Mouse (Mus musculus) midbrain, postnatal 0 days (tissue): ENCODE measurements around the gene Btn2a2. TPM values are rescaled to one million over a fixed set of nuclear protein-coding genes. Genes with fewer than 3 reads are reported as not detected.

ENCODE experiments used
- ATAC-seq: fragments of 200-750 bp; cut with Nextera tagmentation; 2 replicates; pipeline ENCODE4 v1.8.0; 2017; ENCODE audit warnings: moderate number of reproducible peaks, mild to moderate bottlenecking, moderate TSS enrichment, moderate library complexity; ENCODE audit not compliant: low FRiP score
- DNase-seq: peaks from one replicate; pipeline ENCODE4 v3.0.0-alpha.2; 2015; ENCODE audit warnings: low spot score
- H3K27ac ChIP-seq: fragments of 300-500 bp; sonication (generic); 2 replicates; pipeline ENCODE4 v1.5.1; 2014; ENCODE audit warnings: low read depth, mild to moderate bottlenecking, low read length, mixed read lengths
- H3K27me3 ChIP-seq: fragments of 300-500 bp; sonication (generic); 2 replicates; pipeline ENCODE4 v1.6.1; 2014; ENCODE audit warnings: low read length, control low read depth, mixed read lengths; ENCODE audit not compliant: insufficient read depth
- H3K36me3 ChIP-seq: fragments of 300-500 bp; sonication (generic); 2 replicates; pipeline ENCODE4 v1.6.1; 2014; ENCODE audit warnings: low read length, control low read depth, mixed read lengths; ENCODE audit not compliant: insufficient read depth
- H3K4me1 ChIP-seq: fragments of 300-500 bp; sonication (generic); 2 replicates; pipeline ENCODE4 v1.6.1; 2014; ENCODE audit warnings: mild to moderate bottlenecking, control low read depth, antibody characterized with exemption, low read length, mixed read lengths; ENCODE audit not compliant: insufficient read depth
- H3K4me2 ChIP-seq: fragments of 300-500 bp; sonication (generic); 2 replicates; pipeline ENCODE4 v1.6.1; 2014; ENCODE audit warnings: low read depth, mild to moderate bottlenecking, low read length, mixed read lengths; ENCODE audit not compliant: poor library complexity, severe bottlenecking
- H3K4me3 ChIP-seq: fragments of 300-500 bp; sonication (generic); 2 replicates; pipeline ENCODE4 v1.5.1; 2014; ENCODE audit warnings: low read depth, mild to moderate bottlenecking, low read length, moderate library complexity
- H3K9ac ChIP-seq: fragments of 300-500 bp; sonication (generic); replicated peaks from 2 replicates; pipeline ENCODE4 v1.6.1; 2014; ENCODE audit warnings: mild to moderate bottlenecking, low read length, moderate library complexity, mixed read lengths; ENCODE audit not compliant: poor library complexity, severe bottlenecking
- H3K9me3 ChIP-seq: fragments of 300-500 bp; sonication (generic); 2 replicates; pipeline ENCODE4 v1.6.1; 2016; ENCODE audit warnings: low read length, control low read depth
- CTCF ChIP-seq: IDR thresholded peaks from 2 replicates; pipeline ENCODE4 v1.5.1; 2016; ENCODE audit warnings: antibody characterized with exemption, mild to moderate bottlenecking
- WGBS: fragments of 180-500 bp; shearing (Covaris S2); extraction: QIAGEN DNeasy Blood & Tissue Kit; methylation state at CpG from one replicate; pipeline ENCODE4 v1.1.7; 2014; 5-methylcytosine and 5-hydroxymethylcytosine counted together
- microRNA-seq: library from miRNA; unstranded; fragments of <30 nt; microRNA quantifications from one replicate; pipeline ENCODE4, GENCODE M21; 2016; ENCODE audit warnings: borderline number of aligned reads
- polyA plus RNA-seq: library from polyadenylated mRNA; unstranded; fragments of >200 nt; fragmentation: Nextera tagmentation; extraction: Ambion mirVana; gene quantifications from 2 replicates; pipeline ENCODE4 v1.2.1, GENCODE M21; 2015
- total RNA-seq: library from RNA; depleted of rRNA; stranded (reverse); fragments of >200 nt; gene quantifications from 2 replicates; pipeline ENCODE4 v1.2.3, GENCODE M21; 2014; rRNA removed

The Btn2a2 gene
- total and polyA plus RNA-seq, 2 experiments from 2014 or later, result 0.16 TPM; not detected in 1

GRCm38 (mm10) chr13:23428166-23428993, 60.3 kb downstream of the Btn2a2 start:
- Histone ChIP-seq H3K4me2 (no peak overlapping the region), H3K9me3 (no peaks in the 10 kb centered on the region), H3K36me3 (no peaks in the 10 kb centered on the region), H3K4me3 (no peak overlapping the region), H3K27ac (no peak overlapping the region), H3K9ac (no peak overlapping the region), H3K4me1 (no peaks in the 10 kb centered on the region), H3K27me3 (no peaks in the 10 kb centered on the region)
- ATAC-seq (no peak), DNase-seq (no peak)
- no peak for TF ChIP-seq CTCF
- 61% methylated on average over 16 of the region's 16 CpGs for WGBS

Small RNA genes lying within 50 kb of the gene (microRNA-seq; reads per million reads assigned to microRNA genes)
- gene Gm44297 (not detected), gene n-TStga1 (not detected)

Other genes with a start within 250 kb of the Btn2a2 start
- not detected in 2 replicates for gene Vmn1r223, start 241.7 kb downstream of the Btn2a2 start, total RNA-seq
- gene Vmn1r223, start 241.7 kb downstream of the Btn2a2 start, polyA plus RNA-seq, result not detected in 2 replicates
- gene Zfp322a, start 119.6 kb downstream of the Btn2a2 start, total RNA-seq, result 19.7 and 32.5 TPM in 2 replicates
- 31.1 and 31.5 TPM in 2 replicates for gene Zfp322a, start 119.6 kb downstream of the Btn2a2 start, polyA plus RNA-seq
- gene Abt1, start 65.0 kb downstream of the Btn2a2 start, total RNA-seq, result 4.9 and 7.3 TPM in 2 replicates
- 5.2 and 6.0 TPM in 2 replicates for gene Abt1, start 65.0 kb downstream of the Btn2a2 start, polyA plus RNA-seq
- gene Btn1a1, start 23.0 kb downstream of the Btn2a2 start, total RNA-seq, result 0.05 TPM in 1 of 2 replicates, not detected in the other
- 0.04 and 0.07 TPM in 2 replicates for gene Btn1a1, start 23.0 kb downstream of the Btn2a2 start, polyA plus RNA-seq
- gene Hist1h4h, start 42.2 kb upstream of the Btn2a2 start, total RNA-seq, result 1,176 and 1,474 TPM in 2 replicates
- 3.9 and 4.0 TPM in 2 replicates for gene Hist1h4h, start 42.2 kb upstream of the Btn2a2 start, polyA plus RNA-seq
- 52.3 and 293 TPM in 2 replicates for gene Hist1h2af, start 45.0 kb upstream of the Btn2a2 start, total RNA-seq
- gene Hist1h2af, start 45.0 kb upstream of the Btn2a2 start, polyA plus RNA-seq, result 0.54 and 1.5 TPM in 2 replicates
- gene Hist1h3g, start 46.6 kb upstream of the Btn2a2 start, total RNA-seq, result 99.4 and 262 TPM in 2 replicates
- gene Hist1h3g, start 46.6 kb upstream of the Btn2a2 start, polyA plus RNA-seq, result not detected in 2 replicates
- gene Hist1h2bh, start 54.5 kb upstream of the Btn2a2 start, total RNA-seq, result 8.7 and 34.2 TPM in 2 replicates
- gene Hist1h2bh, start 54.5 kb upstream of the Btn2a2 start, polyA plus RNA-seq, result 0.16 TPM in 1 of 2 replicates, not detected in the other
- 154 and 239 TPM in 2 replicates for gene Hist1h3f, start 55.2 kb upstream of the Btn2a2 start, total RNA-seq
- 0.21 and 0.23 TPM in 2 replicates for gene Hist1h3f, start 55.2 kb upstream of the Btn2a2 start, polyA plus RNA-seq
- 684 and 753 TPM in 2 replicates for gene Hist1h4f, start 62.8 kb upstream of the Btn2a2 start, total RNA-seq
- not detected in 2 replicates for gene Hist1h4f, start 62.8 kb upstream of the Btn2a2 start, polyA plus RNA-seq
- gene Hist1h1d, start 64.4 kb upstream of the Btn2a2 start, total RNA-seq, result 21.3 and 23.4 TPM in 2 replicates
- gene Hist1h1d, start 64.4 kb upstream of the Btn2a2 start, polyA plus RNA-seq, result 0.04 and 0.07 TPM in 2 replicates
- gene Hist1h3e, start 73.5 kb upstream of the Btn2a2 start, total RNA-seq, result 203 and 384 TPM in 2 replicates
- gene Hist1h3e, start 73.5 kb upstream of the Btn2a2 start, polyA plus RNA-seq, result 1.2 and 1.9 TPM in 2 replicates
- gene Hist1h2ae, start 82.4 kb upstream of the Btn2a2 start, total RNA-seq, result 76.7 and 98.8 TPM in 2 replicates
- gene Hist1h2ae, start 82.4 kb upstream of the Btn2a2 start, polyA plus RNA-seq, result 4.5 and 5.9 TPM in 2 replicates
- 248 and 572 TPM in 2 replicates for gene Hist1h2bg, start 82.5 kb upstream of the Btn2a2 start, total RNA-seq
- gene Hist1h2bg, start 82.5 kb upstream of the Btn2a2 start, polyA plus RNA-seq, result 2.8 and 4.5 TPM in 2 replicates
- 194 and 327 TPM in 2 replicates for gene Hist1h2bf, start 85.3 kb upstream of the Btn2a2 start, total RNA-seq
- 0.43 TPM in 1 of 2 replicates, not detected in the other for gene Hist1h2bf, start 85.3 kb upstream of the Btn2a2 start, polyA plus RNA-seq
- 162 and 232 TPM in 2 replicates for gene Hist1h2ad, start 85.5 kb upstream of the Btn2a2 start, total RNA-seq
- gene Hist1h2ad, start 85.5 kb upstream of the Btn2a2 start, polyA plus RNA-seq, result not detected in 2 replicates
- gene Hist1h3d, start 86.9 kb upstream of the Btn2a2 start, total RNA-seq, result 49.8 and 92.5 TPM in 2 replicates
- 0.42 and 0.55 TPM in 2 replicates for gene Hist1h3d, start 86.9 kb upstream of the Btn2a2 start, polyA plus RNA-seq
- gene Hist1h4d, start 92.7 kb upstream of the Btn2a2 start, total RNA-seq, result 900 and 1,141 TPM in 2 replicates
- gene Hist1h4d, start 92.7 kb upstream of the Btn2a2 start, polyA plus RNA-seq, result 18.0 and 18.8 TPM in 2 replicates
- gene Hist1h2be, start 132.3 kb upstream of the Btn2a2 start, total RNA-seq, result 75.1 and 75.2 TPM in 2 replicates
- gene Hist1h2be, start 132.3 kb upstream of the Btn2a2 start, polyA plus RNA-seq, result 0.32 and 0.33 TPM in 2 replicates
- gene Hist1h1e, start 133.7 kb upstream of the Btn2a2 start, total RNA-seq, result 159 and 160 TPM in 2 replicates
- gene Hist1h1e, start 133.7 kb upstream of the Btn2a2 start, polyA plus RNA-seq, result 8.0 and 9.5 TPM in 2 replicates
- 16.6 and 45.8 TPM in 2 replicates for gene Hist1h2ac, start 195.1 kb upstream of the Btn2a2 start, total RNA-seq
- 0.21 and 0.28 TPM in 2 replicates for gene Hist1h2ac, start 195.1 kb upstream of the Btn2a2 start, polyA plus RNA-seq
- 66.3 and 125 TPM in 2 replicates for gene Hist1h2bc, start 195.3 kb upstream of the Btn2a2 start, total RNA-seq
- gene Hist1h2bc, start 195.3 kb upstream of the Btn2a2 start, polyA plus RNA-seq, result 23.7 and 28.6 TPM in 2 replicates
- gene Hist1h1t, start 207.0 kb upstream of the Btn2a2 start, total RNA-seq, result 0.93 TPM in 1 of 2 replicates, not detected in the other
- gene Hist1h1t, start 207.0 kb upstream of the Btn2a2 start, polyA plus RNA-seq, result not detected in 2 replicates
- gene Hist1h4c, start 209.6 kb upstream of the Btn2a2 start, total RNA-seq, result 622 and 783 TPM in 2 replicates
- gene Hist1h4c, start 209.6 kb upstream of the Btn2a2 start, polyA plus RNA-seq, result 1.5 and 2.2 TPM in 2 replicates
- 1.8 and 2.5 TPM in 2 replicates for gene Hfe, start 222.0 kb upstream of the Btn2a2 start, total RNA-seq
- 4.0 and 5.8 TPM in 2 replicates for gene Hfe, start 222.0 kb upstream of the Btn2a2 start, polyA plus RNA-seq
- gene Hist1h1c, start 250.0 kb upstream of the Btn2a2 start, total RNA-seq, result 243 and 275 TPM in 2 replicates
- 26.1 and 26.5 TPM in 2 replicates for gene Hist1h1c, start 250.0 kb upstream of the Btn2a2 start, polyA plus RNA-seq